Comparison of ENCODE assay signal across 12 mouse cellular contexts in the genomic region with DNA sequence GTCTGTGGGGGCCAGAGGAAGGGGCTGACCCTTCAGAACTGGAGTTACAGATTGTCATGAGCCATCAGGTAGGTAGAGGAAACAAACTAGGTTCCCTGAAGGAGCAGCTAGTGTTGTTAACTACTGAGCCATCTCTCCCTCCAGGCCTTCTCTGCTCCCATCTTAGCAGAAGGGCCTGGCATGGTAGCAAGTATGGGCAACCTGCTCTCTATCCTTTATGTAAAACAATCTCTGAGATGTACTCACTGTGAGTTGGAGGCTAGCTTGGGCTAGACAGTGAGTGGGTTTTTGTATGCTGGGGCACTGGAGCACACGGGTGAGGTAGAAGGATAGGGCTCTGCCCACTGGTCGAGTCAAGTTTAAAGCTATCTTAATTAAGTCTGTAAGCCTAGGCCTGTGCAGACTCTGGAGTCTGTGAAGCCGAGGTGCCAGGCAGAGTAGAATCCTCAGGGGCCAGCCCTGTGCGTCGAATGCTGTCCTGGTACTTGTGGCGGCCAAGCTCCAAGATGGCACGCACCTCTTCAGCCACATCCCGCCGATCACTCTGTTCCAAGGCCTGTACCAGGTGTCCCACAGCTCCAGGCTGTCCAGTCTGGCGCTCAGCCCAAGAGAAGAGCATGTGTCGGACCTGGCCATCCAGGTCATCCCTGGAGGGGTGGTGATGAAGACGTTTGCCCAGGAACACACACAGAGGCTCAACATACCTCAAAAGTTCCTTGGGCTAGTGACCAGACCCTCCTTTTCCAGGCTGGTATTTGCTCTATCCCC. TPM values are rescaled to one million over a fixed set of nuclear protein-coding genes. Genes with fewer than 3 reads are reported as not detected.
DNase-seq lines count a peak whose midpoint lies in the region; ATAC-seq lines count a peak whose summit lies in the region.
"Had no signal": no experiment of that assay in that cellular context is flagged by ENCODE, and none has a peak within 500 bp of the region (broad histone marks: within the 10 kb centered on the region; RNA-seq: fewer than 3 reads in every experiment).

No protein-coding gene starts in this region.

- DNase-seq in frontal cortex, postnatal 10 days (ENCODE audit: low spot score in 2 of 2): peak; percentile 21 to 28
- no peak for DNase-seq in frontal cortex, postnatal 25 days (ENCODE audit: low spot score in 2 of 2)
- DNase-seq in neural tube, embryonic 10.5 days (ENCODE audit: extremely low spot score, low spot score): no peak
- peak; percentile 83 to 86 for DNase-seq in cerebellum, postnatal 36 days
- no peak for DNase-seq in spleen, adult 12 weeks (ENCODE audit: low spot score)
- no peak for DNase-seq in layer of hippocampus, adult 18-20 months (ENCODE audit: low spot score in 2 of 2)

- WGBS in neural tube, embryonic 12.5 days: 95% methylated on average over 12 of the region's 12 CpGs
- 90% methylated on average over 12 of the region's 12 CpGs for WGBS in neural tube, embryonic 13.5 days

- no peak overlapping the region for H3K4me3 ChIP-seq in neural tube, embryonic 12.5 days
- H3K4me3 ChIP-seq in neural tube, embryonic 13.5 days: no peak overlapping the region; the same call in 1 of the 2 replicates

- no peak for ATAC-seq in neural tube, embryonic 12.5 days (ENCODE audit: low FRiP score, low read depth)
- ATAC-seq in neural tube, embryonic 13.5 days (ENCODE audit: low read depth): no peak

- no peak overlapping the region for H3K4me2 ChIP-seq in neural tube, embryonic 12.5 days (replicated peaks)
- peak overlapping the region; percentile 95; the same call in 1 of the 2 replicates for H3K4me2 ChIP-seq in neural tube, embryonic 13.5 days

- H3K27me3 ChIP-seq in neural tube, embryonic 12.5 days (replicated peaks): no peaks in the 10 kb centered on the region
- no peaks in the 10 kb centered on the region for H3K27me3 ChIP-seq in neural tube, embryonic 13.5 days
- H3K27me3 ChIP-seq: heart, embryonic 13.5 days; megakaryocyte, embryonic 14.5 days; stomach, embryonic 15.5 days had no signal

- 0 out of 2 replicates have a peak overlapping the region, but pooled peaks have one; percentile 17 for H3K9ac ChIP-seq in neural tube, embryonic 12.5 days
- peak overlapping the region; percentile 89; the same call in 1 of the 2 replicates for H3K9ac ChIP-seq in neural tube, embryonic 13.5 days

- no peaks in the 10 kb centered on the region for H3K9me3 ChIP-seq in neural tube, embryonic 12.5 days
- no peaks in the 10 kb centered on the region for H3K9me3 ChIP-seq in neural tube, embryonic 13.5 days
- H3K9me3 ChIP-seq: heart, embryonic 13.5 days; megakaryocyte, embryonic 14.5 days; stomach, embryonic 15.5 days had no signal

- no peak overlapping the region for H3K27ac ChIP-seq in neural tube, embryonic 12.5 days
- peak overlapping the region; percentile 82; the same call in 1 of the 2 replicates for H3K27ac ChIP-seq in neural tube, embryonic 13.5 days (replicated peaks)
- H3K27ac ChIP-seq: heart, embryonic 13.5 days; stomach, embryonic 15.5 days had no signal

- H3K36me3 ChIP-seq in neural tube, embryonic 12.5 days: peaks cover 34% of the 10 kb centered on the region
- H3K36me3 ChIP-seq in neural tube, embryonic 13.5 days: peaks cover 6% of the 10 kb centered on the region; the same call in 1 of the 2 replicates

- peaks cover 60% of the 10 kb centered on the region for H3K4me1 ChIP-seq in neural tube, embryonic 12.5 days
- H3K4me1 ChIP-seq in neural tube, embryonic 13.5 days (replicated peaks): peaks cover 70% of the 10 kb centered on the region

RNA-seq across cellular contexts. Expression of a gene that starts 0.7 kb away (rescaled TPM):
- polyA plus RNA-seq in neural tube, embryonic 12.5 days (2016; fragmentation: Nextera tagmentation; extraction: Ambion mirVana): 57.6 and 57.7 TPM in 2 replicates
- 59.6 and 66.7 TPM in 2 replicates for polyA plus RNA-seq in neural tube, embryonic 13.5 days (2015; fragmentation: Nextera tagmentation; extraction: Ambion mirVana)
- 100 to 1,000 TPM; 319 to 320 TPM for total RNA-seq in layer of hippocampus, adult 18-20 months (2021)

RNA-seq across cellular contexts. Expression of a gene that starts 5.4 kb away (rescaled TPM):
- polyA plus RNA-seq in neural tube, embryonic 12.5 days (2016; fragmentation: Nextera tagmentation; extraction: Ambion mirVana): 8.4 and 9.8 TPM in 2 replicates
- polyA plus RNA-seq in neural tube, embryonic 13.5 days (2015; fragmentation: Nextera tagmentation; extraction: Ambion mirVana): 3.8 and 3.9 TPM in 2 replicates
- 1 to 10 TPM in 1 of 2 experiments, under 1 TPM in 1; 0.69 to 1.1 TPM for total RNA-seq in layer of hippocampus, adult 18-20 months (2021)

RNA-seq across cellular contexts. Expression of a gene that starts 8.8 kb away (rescaled TPM):
- 803 and 881 TPM in 2 replicates for polyA plus RNA-seq in neural tube, embryonic 12.5 days (2016; fragmentation: Nextera tagmentation; extraction: Ambion mirVana)
- 769 and 771 TPM in 2 replicates for polyA plus RNA-seq in neural tube, embryonic 13.5 days (2015; fragmentation: Nextera tagmentation; extraction: Ambion mirVana)
- total RNA-seq in layer of hippocampus, adult 18-20 months (2021): 100 to 1,000 TPM; 557 to 573 TPM

RNA-seq across cellular contexts. Expression of a gene that starts 9.1 kb away (rescaled TPM):
- polyA plus RNA-seq in neural tube, embryonic 12.5 days (2016; fragmentation: Nextera tagmentation; extraction: Ambion mirVana): 44.4 and 55.1 TPM in 2 replicates
- 94.3 and 111 TPM in 2 replicates for polyA plus RNA-seq in neural tube, embryonic 13.5 days (2015; fragmentation: Nextera tagmentation; extraction: Ambion mirVana)
- total RNA-seq in layer of hippocampus, adult 18-20 months (2021): 100 to 1,000 TPM; 265 to 270 TPM
- total RNA-seq: neutrophil, adult 5-6 weeks had no signal

RNA-seq across cellular contexts. Expression of a gene that starts 16.6 kb away (rescaled TPM):
- polyA plus RNA-seq in neural tube, embryonic 12.5 days (2016; fragmentation: Nextera tagmentation; extraction: Ambion mirVana): 15.8 and 16.5 TPM in 2 replicates
- 17.1 and 17.6 TPM in 2 replicates for polyA plus RNA-seq in neural tube, embryonic 13.5 days (2015; fragmentation: Nextera tagmentation; extraction: Ambion mirVana)
- 10 to 100 TPM; 29.9 to 35.6 TPM for total RNA-seq in layer of hippocampus, adult 18-20 months (2021)

Comparison
In these comparisons a context has a peak if more than half of its experiments do, and no peak if none do; other contexts are left out.
1. DNase-seq: peak in frontal cortex, postnatal 10 days (2 of 2) and cerebellum, postnatal 36 days (2 of 2); none in frontal cortex, postnatal 25 days (0 of 2), neural tube, embryonic 10.5 days (single experiment), spleen, adult 12 weeks (single experiment) and layer of hippocampus, adult 18-20 months (0 of 2).